Mouse (Mus musculus) WW6 (cell line): Measurements from ENCODE around the gene Padi4.

Experiments
- DNase-seq: peaks from one replicate; pipeline ENCODE4 v3.0.0-alpha.2; 2013; ENCODE audit warnings: low read depth, low spot score

Padi4 gene

GRCm38 (mm10) chr4:140702611-140703327 lies 71.3 kb downstream of the Padi4 start:
- DNase-seq = no peak

DNA sequence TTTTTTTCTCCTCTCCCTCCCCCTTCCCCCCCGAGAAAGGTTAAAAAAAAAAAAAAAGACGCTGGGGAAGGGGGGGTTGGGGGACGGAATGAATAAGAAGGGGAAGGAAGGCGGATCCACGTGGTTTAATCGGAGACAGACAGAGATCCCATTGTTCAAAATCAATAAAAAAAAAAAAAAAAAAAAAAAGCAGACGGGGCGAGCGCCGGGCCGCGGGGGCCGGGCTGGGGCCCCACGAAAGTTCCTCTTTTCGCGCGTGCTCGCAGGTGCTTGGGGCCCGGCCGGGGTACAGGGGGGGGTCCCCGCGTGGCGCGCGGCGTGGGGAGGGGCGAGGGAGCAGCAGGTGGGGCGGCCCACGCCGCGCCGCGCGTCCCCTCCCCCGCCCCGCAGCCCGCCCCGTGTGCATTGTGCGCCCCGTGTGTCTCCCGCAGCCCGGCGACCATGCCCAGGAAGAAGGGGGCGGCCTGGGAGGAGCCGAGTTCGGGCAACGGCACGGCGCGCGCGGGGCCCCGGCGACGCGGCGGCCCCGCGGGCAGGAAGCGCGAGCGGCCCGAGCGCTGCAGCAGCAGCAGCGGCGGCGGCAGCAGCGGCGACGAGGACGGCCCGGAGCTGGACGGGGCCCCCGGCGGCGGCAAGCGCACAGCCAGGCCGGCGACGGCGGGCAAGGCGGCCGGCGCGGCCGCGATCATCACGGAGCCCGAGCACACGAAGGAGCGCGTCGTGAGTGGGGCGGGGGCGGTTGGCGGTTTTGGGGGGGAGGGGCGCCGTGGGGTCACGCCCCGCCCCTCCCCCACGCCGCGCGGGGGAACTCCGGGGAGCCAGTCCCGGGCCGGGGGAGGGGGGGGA lies 72.1 kb downstream of the Padi4 start:
- no peak for DNase-seq

DNA sequence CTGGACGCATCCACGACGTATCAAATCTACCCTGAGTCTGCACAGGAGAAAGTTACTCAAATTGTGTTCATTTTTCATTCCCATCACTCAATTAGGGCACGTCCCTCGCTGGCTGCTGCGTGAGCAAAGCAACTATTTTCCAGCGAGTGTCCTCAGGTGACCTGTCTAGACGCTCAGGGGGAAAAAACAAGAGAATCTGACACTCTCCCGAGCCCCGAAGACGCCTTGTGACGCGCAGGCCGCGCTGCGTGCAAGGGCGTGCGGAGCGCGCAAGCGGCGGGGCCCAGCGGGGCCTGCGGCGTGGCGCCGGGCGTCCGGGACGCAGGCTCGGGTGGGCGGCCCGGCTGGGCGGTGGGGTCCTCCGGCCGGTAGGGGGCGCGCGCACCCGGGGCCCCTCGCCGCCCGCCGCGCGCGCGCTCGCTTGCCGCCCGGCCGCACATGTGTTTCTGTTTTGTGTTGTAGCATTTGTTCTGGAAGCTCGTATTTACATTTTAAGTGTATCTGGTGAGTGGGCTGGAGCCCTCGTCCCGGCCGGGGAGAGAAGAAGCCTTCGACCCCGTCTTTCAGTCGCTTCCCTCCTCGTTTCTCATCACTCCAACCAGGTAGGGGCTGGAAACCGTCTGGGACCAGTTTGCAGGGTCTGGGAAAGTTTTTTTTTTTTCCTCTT lies 72.9 kb downstream of the Padi4 start:
- DNase-seq = no peak

- no peak for DNase-seq
Observed at GRCm38 (mm10) chr4:140700269-140701018, 73.6 kb downstream of the Padi4 start, which contains the start of gene Rcc2. Gene Rcc2 (plus strand): TSS chr4:140700541.

- DNase-seq = no peak
Observed at GRCm38 (mm10) chr4:140699441-140700127, 74.5 kb downstream of the Padi4 start.
